Mouse (Mus musculus): ENCODE measurements around the gene Bbs1. TPM values are rescaled to one million over a fixed set of nuclear protein-coding genes. Genes with fewer than 3 reads are reported as not detected.

Gene Bbs1
- polyA plus RNA-seq, 1 experiment from 2014 or later: 1.8 TPM

DNA sequence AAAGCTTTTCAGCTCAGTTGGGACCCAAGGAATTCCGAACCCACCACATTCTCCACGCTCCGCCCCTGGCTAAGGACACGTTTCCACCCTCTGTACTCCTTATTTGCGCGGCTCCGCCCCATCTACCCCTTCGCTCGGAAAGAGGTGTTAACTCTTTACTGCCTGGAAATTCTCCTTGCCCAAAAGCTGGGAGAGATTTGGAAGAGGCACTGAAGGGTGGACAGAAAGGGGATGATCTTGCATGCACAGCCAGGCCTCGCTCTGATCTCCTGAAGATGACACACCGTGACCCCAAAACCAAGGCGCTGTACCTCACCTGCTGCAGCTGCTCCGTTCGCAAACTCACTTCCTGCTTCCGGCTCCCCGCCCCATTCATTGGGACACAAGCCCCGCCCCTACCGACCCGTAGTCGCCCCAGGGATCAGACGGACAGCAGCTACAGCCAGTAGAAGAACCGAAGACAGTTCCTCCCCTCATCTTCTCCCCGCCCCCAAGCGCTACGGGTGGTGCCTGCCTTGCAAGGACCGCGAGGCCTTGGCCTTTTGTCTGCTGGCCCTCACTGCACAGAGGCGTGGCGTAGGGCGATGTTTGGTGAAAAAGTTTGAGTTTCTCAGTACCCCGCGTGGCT lies 21.6 kb upstream of the Bbs1 start, which contains the start of gene Dpp3:
Gene Dpp3, minus strand, starts transcription at position 384 of the 628 bp plus-strand sequence.
- peak within 1 kb of the TSS; percentile 82 for H3K9ac ChIP-seq (ENCODE audit: low read length)
- no peaks in the 10 kb centered on the region for H3K9me3 ChIP-seq (replicated peaks; ENCODE audit: control insufficient read depth, low read length)
- peak within 1 kb of the TSS; percentile 66 for H3K27ac ChIP-seq (ENCODE audit: low read length)
- no peaks in the 10 kb centered on the region for H3K27me3 ChIP-seq (ENCODE audit: control insufficient read depth, insufficient read depth, low read length)
- H3K4me2 ChIP-seq (ENCODE audit: low read depth, low read length): peak within 1 kb of the TSS; percentile 84
- peaks cover 7% of the 10 kb centered on the region for H3K36me3 ChIP-seq (ENCODE audit: control insufficient read depth, insufficient read depth)
- ATAC-seq (replicated peaks; ENCODE audit: extremely low read depth, insufficient read depth, low FRiP score): peak; percentile 99
- WGBS: under 1% methylated on average over 32 of the region's 32 CpGs
- peak within 1 kb of the TSS; percentile 82 for H3K4me3 ChIP-seq (ENCODE audit: low read length)
- H3K4me1 ChIP-seq (ENCODE audit: control insufficient read depth, insufficient read depth, low read length): peaks cover 16% of the 10 kb centered on the region

DNA sequence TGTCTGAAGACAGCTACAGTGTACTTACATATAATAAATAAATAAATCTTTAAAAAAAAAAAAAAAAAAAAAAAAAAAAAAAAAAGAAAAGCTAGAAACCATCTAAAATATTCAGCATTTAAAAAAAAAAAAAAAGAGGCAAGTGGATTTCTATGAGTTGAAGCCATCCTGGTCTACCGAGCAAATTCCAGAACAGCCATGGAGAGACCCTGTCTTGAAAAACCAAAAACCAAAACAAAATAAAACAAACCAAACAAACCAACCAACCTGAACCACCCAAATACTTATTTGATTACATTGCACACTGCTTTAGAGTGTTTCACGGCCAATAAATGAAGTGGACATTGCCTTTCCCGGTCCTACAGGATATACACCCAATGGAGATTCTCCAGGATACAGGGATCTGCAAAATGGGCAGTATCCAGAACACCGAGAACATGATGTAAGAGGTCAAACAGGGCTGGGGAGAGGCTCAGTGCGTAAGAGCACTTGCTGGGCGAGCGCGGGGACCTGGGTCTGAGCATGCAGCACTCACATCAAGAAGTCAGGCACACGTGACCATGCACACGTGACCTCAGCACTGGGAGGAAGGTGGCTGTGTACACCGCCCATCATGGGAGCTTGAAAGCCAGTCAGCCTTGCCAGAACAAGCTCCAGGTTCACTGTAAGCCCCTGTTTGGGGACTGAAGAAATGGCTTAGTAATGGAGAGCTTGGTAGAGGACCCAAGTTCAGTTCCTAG lies 18.9 kb upstream of the Bbs1 start:
- Histone ChIP-seq H3K4me3 (ENCODE audit: low read length) (no peak overlapping the region), H3K9ac (ENCODE audit: low read length) (no peak overlapping the region), H3K4me2 (ENCODE audit: low read depth, low read length) (no peak overlapping the region), H3K4me1 (ENCODE audit: control insufficient read depth, insufficient read depth, low read length) (peaks cover 16% of the 10 kb centered on the region), H3K9me3 (replicated peaks; ENCODE audit: control insufficient read depth, low read length) (no peaks in the 10 kb centered on the region), H3K27me3 (ENCODE audit: control insufficient read depth, insufficient read depth, low read length) (no peaks in the 10 kb centered on the region), H3K36me3 (ENCODE audit: control insufficient read depth, insufficient read depth) (peaks cover 26% of the 10 kb centered on the region), H3K27ac (ENCODE audit: low read length) (no peak overlapping the region)
- no peak for ATAC-seq (replicated peaks; ENCODE audit: extremely low read depth, insufficient read depth, low FRiP score)
- 97% methylated on average over 11 of the region's 11 CpGs for WGBS

DNA sequence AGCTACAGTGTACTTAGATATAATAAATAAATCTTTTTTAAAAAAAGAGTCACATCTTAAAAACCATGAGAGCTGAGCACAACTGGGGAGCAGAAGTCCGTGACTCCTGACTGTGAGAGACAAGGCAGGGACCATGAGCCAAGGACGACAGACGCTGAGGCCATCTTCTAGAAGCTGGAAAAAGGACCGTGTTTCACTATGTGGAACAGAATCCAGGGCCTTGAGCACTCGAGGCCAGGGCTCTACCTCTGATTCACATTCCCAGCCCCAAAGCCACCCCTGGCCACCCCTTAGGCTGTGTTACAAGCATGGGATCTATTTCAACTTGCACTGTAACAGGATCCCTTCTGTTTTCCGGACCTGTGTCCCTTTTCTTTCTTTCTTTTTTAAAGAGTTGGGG lies 13.2 kb upstream of the Bbs1 start:
- Histone ChIP-seq H3K27ac (ENCODE audit: low read length) (no peak overlapping the region), H3K4me1 (ENCODE audit: control insufficient read depth, insufficient read depth, low read length) (no peaks in the 10 kb centered on the region), H3K4me2 (ENCODE audit: low read depth, low read length) (no peak overlapping the region), H3K9me3 (replicated peaks; ENCODE audit: control insufficient read depth, low read length) (no peaks in the 10 kb centered on the region), H3K4me3 (ENCODE audit: low read length) (no peak overlapping the region), H3K27me3 (ENCODE audit: control insufficient read depth, insufficient read depth, low read length) (no peaks in the 10 kb centered on the region), H3K9ac (ENCODE audit: low read length) (no peak overlapping the region), H3K36me3 (ENCODE audit: control insufficient read depth, insufficient read depth) (peaks cover 55% of the 10 kb centered on the region)
- WGBS: 78% methylated on average over 6 of the region's 6 CpGs
- ATAC-seq (replicated peaks; ENCODE audit: extremely low read depth, insufficient read depth, low FRiP score): no peak

DNA sequence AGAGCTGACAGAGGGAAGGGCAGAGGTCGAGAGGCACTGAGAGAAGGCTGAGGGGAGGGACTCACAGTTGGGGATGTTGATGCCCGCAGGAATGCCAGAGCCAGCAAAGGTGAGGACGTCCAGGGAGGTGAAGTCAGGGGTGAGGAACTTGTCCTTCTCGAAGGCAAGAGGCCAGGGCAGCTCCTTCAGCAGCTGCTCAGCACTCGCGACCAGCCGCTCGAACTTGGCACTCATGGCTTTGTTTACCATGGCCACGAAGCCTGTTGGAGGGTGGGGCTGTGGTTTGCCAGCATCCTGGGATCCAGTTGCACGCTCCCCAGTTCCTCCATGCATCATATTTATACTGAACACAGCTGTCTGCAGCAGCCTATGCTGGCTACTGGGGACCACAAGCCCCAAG lies 10.4 kb upstream of the Bbs1 start:
- WGBS: 86% methylated on average over 10 of the region's 10 CpGs

DNA sequence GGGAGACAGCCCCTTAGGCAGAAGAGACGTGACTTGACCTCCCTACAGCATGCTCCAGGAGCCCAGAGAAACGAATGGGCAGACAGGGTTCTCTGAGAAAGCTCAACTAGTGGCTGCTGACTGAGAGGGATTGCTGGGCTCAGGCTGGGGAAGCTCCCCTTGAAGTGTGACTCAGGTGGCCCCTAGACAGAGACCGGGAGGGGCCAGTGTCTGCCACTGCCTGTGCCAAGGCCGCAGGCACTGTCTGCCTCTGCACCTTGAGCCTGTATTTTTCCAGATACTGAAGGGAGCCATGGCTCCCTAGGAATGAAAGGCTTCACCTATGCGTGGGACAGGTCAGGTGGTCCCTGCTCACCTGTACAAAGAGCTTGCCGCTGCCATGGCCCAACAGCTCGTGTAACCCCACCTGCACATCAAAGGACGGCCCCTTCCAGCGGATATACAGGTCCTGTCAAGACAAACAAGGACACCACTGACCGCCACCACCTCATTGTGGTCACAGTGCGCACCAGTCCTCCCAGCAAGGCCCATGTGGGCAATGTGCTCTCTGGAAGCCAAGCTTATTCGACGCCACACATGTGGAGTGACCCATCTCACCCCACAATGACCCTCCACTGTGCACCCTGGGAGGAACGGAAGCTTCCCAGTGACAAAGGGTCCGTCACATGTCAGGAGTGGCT lies 9.6 kb upstream of the Bbs1 start:
- Histone ChIP-seq H3K36me3 (ENCODE audit: control insufficient read depth, insufficient read depth) (peaks cover 59% of the 10 kb centered on the region), H3K27me3 (ENCODE audit: control insufficient read depth, insufficient read depth, low read length) (no peaks in the 10 kb centered on the region), H3K9ac (ENCODE audit: low read length) (no peak overlapping the region), H3K4me1 (ENCODE audit: control insufficient read depth, insufficient read depth, low read length) (no peaks in the 10 kb centered on the region), H3K27ac (ENCODE audit: low read length) (no peak overlapping the region), H3K4me3 (ENCODE audit: low read length) (no peak overlapping the region), H3K9me3 (replicated peaks; ENCODE audit: control insufficient read depth, low read length) (no peaks in the 10 kb centered on the region), H3K4me2 (ENCODE audit: low read depth, low read length) (no peak overlapping the region)
- no peak for ATAC-seq (replicated peaks; ENCODE audit: extremely low read depth, insufficient read depth, low FRiP score)
- 91% methylated on average over 15 of the region's 15 CpGs for WGBS

More for the DNA sequence above, 10.4 kb upstream of the Bbs1 start:
- no peak overlapping the region for H3K9ac ChIP-seq (ENCODE audit: low read length)
- peaks cover 62% of the 10 kb centered on the region for H3K36me3 ChIP-seq (ENCODE audit: control insufficient read depth, insufficient read depth)
- no peaks in the 10 kb centered on the region for H3K27me3 ChIP-seq (ENCODE audit: control insufficient read depth, insufficient read depth, low read length)
- H3K4me1 ChIP-seq (ENCODE audit: control insufficient read depth, insufficient read depth, low read length): no peaks in the 10 kb centered on the region
- no peak overlapping the region for H3K27ac ChIP-seq (ENCODE audit: low read length)
- H3K4me3 ChIP-seq (ENCODE audit: low read length): no peak overlapping the region
- H3K4me2 ChIP-seq (ENCODE audit: low read depth, low read length): no peak overlapping the region
- no peaks in the 10 kb centered on the region for H3K9me3 ChIP-seq (replicated peaks; ENCODE audit: control insufficient read depth, low read length)
- no peak for ATAC-seq (replicated peaks; ENCODE audit: extremely low read depth, insufficient read depth, low FRiP score)

DNA sequence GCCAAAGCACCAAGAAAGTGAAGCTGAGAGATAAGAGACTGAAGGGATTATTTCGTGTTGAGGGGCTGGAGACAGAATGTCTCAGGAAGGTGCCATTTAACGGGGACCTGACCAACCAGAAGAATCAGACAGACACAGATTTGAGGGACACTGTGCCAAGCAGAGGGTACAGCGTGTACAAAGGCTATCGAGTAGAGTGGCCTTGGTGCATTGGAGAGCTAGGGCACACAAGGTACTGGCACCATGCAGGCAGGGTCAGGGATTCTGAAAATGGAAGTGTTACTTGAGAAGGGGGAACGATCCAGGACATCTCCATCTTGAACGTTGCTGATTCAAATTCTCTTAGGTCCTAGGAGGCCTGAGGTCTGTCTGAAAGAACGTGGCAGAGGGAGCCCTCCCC lies 2.9 kb upstream of the Bbs1 start:
- no peak for ATAC-seq (replicated peaks; ENCODE audit: extremely low read depth, insufficient read depth, low FRiP score)
- peaks cover 41% of the 10 kb centered on the region for H3K36me3 ChIP-seq (ENCODE audit: control insufficient read depth, insufficient read depth)
- H3K27ac ChIP-seq (ENCODE audit: low read length): no peak overlapping the region
- no peak overlapping the region for H3K4me2 ChIP-seq (ENCODE audit: low read depth, low read length)
- H3K27me3 ChIP-seq (ENCODE audit: control insufficient read depth, insufficient read depth, low read length): no peaks in the 10 kb centered on the region
- H3K4me1 ChIP-seq (ENCODE audit: control insufficient read depth, insufficient read depth, low read length): peaks cover 6% of the 10 kb centered on the region
- 88% methylated on average over 7 of the region's 7 CpGs for WGBS
- H3K9me3 ChIP-seq (replicated peaks; ENCODE audit: control insufficient read depth, low read length): no peaks in the 10 kb centered on the region
- H3K4me3 ChIP-seq (ENCODE audit: low read length): no peak overlapping the region
- no peak overlapping the region for H3K9ac ChIP-seq (ENCODE audit: low read length)

DNA sequence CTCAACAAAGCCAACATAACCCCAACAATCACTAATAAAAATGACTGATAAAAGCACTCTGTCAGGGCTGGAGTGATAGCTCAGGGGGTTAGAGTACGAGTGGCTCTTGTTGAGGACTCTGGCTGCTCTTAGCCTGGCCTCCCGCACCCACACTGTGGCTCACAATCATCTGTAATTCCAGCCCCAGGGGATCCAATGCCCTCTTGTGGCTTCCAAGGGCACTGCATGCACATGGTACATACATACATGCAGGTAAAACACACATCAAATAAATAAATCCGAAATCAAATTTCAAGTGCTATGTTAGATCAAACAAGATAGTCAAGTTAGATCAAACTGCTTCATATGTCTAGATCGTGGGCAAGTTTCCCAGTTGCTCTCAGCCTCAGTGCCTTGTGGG lies 1.7 kb upstream of the Bbs1 start:
- H3K36me3 ChIP-seq (ENCODE audit: control insufficient read depth, insufficient read depth): peaks cover 28% of the 10 kb centered on the region
- no peak overlapping the region for H3K9ac ChIP-seq (ENCODE audit: low read length)
- no peak overlapping the region for H3K4me3 ChIP-seq (ENCODE audit: low read length)
- H3K27ac ChIP-seq (ENCODE audit: low read length): no peak overlapping the region
- 83% methylated on average over 4 of the region's 4 CpGs for WGBS
- no peaks in the 10 kb centered on the region for H3K27me3 ChIP-seq (ENCODE audit: control insufficient read depth, insufficient read depth, low read length)
- no peaks in the 10 kb centered on the region for H3K9me3 ChIP-seq (replicated peaks; ENCODE audit: control insufficient read depth, low read length)
- no peak overlapping the region for H3K4me2 ChIP-seq (ENCODE audit: low read depth, low read length)
- no peak for ATAC-seq (replicated peaks; ENCODE audit: extremely low read depth, insufficient read depth, low FRiP score)
- H3K4me1 ChIP-seq (ENCODE audit: control insufficient read depth, insufficient read depth, low read length): peaks cover 6% of the 10 kb centered on the region

DNA sequence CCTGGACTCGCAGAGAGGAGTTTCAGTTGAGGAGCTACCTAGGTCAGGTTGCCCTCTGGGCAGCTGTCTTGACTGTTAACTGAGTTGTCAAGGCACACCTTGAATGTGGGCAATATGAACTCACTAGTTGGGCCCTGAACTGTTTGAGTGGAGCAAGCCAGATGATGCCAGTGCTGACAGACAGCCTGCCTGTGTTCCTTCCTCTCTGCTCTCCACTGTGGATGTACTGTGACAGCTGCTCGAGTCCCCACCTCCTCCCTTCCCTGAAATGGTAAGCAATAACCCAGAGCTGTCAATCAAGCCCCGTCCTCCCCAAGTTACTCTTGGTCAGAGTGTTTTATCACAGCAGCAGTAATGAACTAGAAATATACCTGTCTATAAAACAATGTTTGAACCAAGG lies 6.5 kb downstream of the Bbs1 start:
- Histone ChIP-seq H3K9me3 (replicated peaks; ENCODE audit: control insufficient read depth, low read length) (no peaks in the 10 kb centered on the region), H3K27me3 (ENCODE audit: control insufficient read depth, insufficient read depth, low read length) (no peaks in the 10 kb centered on the region), H3K36me3 (ENCODE audit: control insufficient read depth, insufficient read depth) (no peaks in the 10 kb centered on the region), H3K4me2 (ENCODE audit: low read depth, low read length) (no peak overlapping the region), H3K4me1 (ENCODE audit: control insufficient read depth, insufficient read depth, low read length) (no peaks in the 10 kb centered on the region), H3K9ac (ENCODE audit: low read length) (no peak overlapping the region), H3K4me3 (ENCODE audit: low read length) (no peak overlapping the region), H3K27ac (ENCODE audit: low read length) (no peak overlapping the region)
- whole genome bisulfite sequencing: 69% methylated on average over 3 of the region's 3 CpGs
- ATAC-seq (replicated peaks; ENCODE audit: extremely low read depth, insufficient read depth, low FRiP score): no peak

DNA sequence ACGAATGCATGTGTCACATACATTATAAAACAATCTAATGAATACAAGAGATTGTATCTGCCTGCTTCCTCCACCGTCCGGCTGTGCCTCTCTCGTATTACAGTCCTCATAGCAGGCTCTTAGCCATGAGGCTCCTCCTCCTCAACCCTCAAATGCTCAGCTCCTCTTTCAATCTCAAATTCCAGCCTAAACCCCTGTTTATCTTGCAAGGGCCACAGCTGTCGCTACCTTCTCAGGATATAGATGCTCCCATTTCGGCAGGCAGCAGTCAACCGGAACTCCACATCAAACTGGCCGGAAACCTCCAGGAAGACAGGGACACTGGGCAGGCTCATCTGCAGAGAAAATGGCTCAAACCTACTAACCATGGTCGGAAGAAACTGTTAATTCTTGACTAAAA lies 7.5 kb downstream of the Bbs1 start:
- Histone ChIP-seq H3K4me1 (ENCODE audit: control insufficient read depth, insufficient read depth, low read length) (no peaks in the 10 kb centered on the region), H3K27me3 (ENCODE audit: control insufficient read depth, insufficient read depth, low read length) (no peaks in the 10 kb centered on the region), H3K27ac (ENCODE audit: low read length) (no peak overlapping the region), H3K9me3 (replicated peaks; ENCODE audit: control insufficient read depth, low read length) (no peaks in the 10 kb centered on the region), H3K36me3 (ENCODE audit: control insufficient read depth, insufficient read depth) (no peaks in the 10 kb centered on the region), H3K4me2 (ENCODE audit: low read depth, low read length) (no peak overlapping the region), H3K4me3 (ENCODE audit: low read length) (no peak overlapping the region), H3K9ac (ENCODE audit: low read length) (no peak overlapping the region)
- no peak for ATAC-seq (replicated peaks; ENCODE audit: extremely low read depth, insufficient read depth, low FRiP score)
- WGBS: 66% methylated on average over 9 of the region's 9 CpGs
